Comparison of ENCODE assay signal across 8 mouse cellular contexts in genomic region chr2:129197843-129198435, GRCm38 (mm10). TPM values are rescaled to one million over a fixed set of nuclear protein-coding genes. Genes with fewer than 3 reads are reported as not detected.
A peak's percentile ranks its signal among the peaks of the same experiment; 100 is the strongest.
DNase-seq lines count a peak whose midpoint lies in the region; ATAC-seq and TF ChIP-seq lines count a peak whose summit lies in the region.

No protein-coding gene starts in this region.

- DNase-seq in heart, adult 18-20 months, result no peak
- DNase-seq in ES-CJ7 (ENCODE audit: low read depth, low spot score), result peak; percentile 73
- DNase-seq in limb, embryonic 14.5 days (ENCODE audit: low spot score), result peak; percentile 35
- DNase-seq in right cerebral cortex, adult 18-20 months, result no peak
- DNase-seq in gastrocnemius, adult 8-10 months (ENCODE audit: low spot score in 2 of 2), result no peak

- TF ChIP-seq CTCF in small intestine, adult 2 months (IDR thresholded peaks at IDR 0.05; ENCODE audit: extremely low read depth, insufficient read length, insufficient replicate concordance, low read depth, low read length), result no peak

- peak overlapping the region; percentile 74 for H3K27ac ChIP-seq in heart, embryonic 15.5 days
- H3K27ac ChIP-seq in limb, embryonic 14.5 days (replicated peaks; ENCODE audit: low read depth, low read length), result peak overlapping the region; percentile 67
- peak overlapping the region; percentile 54 for H3K27ac ChIP-seq in small intestine, adult 2 months (ENCODE audit: insufficient read depth, low read depth, low read length)

- no peak for TF ChIP-seq POLR2A in limb, embryonic 14.5 days (IDR thresholded peaks at IDR 0.05; ENCODE audit: borderline replicate concordance, extremely low read depth, insufficient read depth, insufficient read length)
- TF ChIP-seq POLR2A in small intestine, adult 2 months (IDR thresholded peaks at IDR 0.05; ENCODE audit: low read depth, low read length), result no peak

- H3K4me2 ChIP-seq in heart, embryonic 15.5 days, result peak overlapping the region; percentile 75
- H3K4me2 ChIP-seq in limb, embryonic 14.5 days (replicated peaks; ENCODE audit: low read depth, low read length, severe bottlenecking), result peak overlapping the region; percentile 90

- peaks cover 3% of the 10 kb centered on the region; the same call in 1 of the 2 replicates for H3K36me3 ChIP-seq in heart, embryonic 15.5 days
- peaks cover 19% of the 10 kb centered on the region for H3K36me3 ChIP-seq in limb, embryonic 14.5 days (ENCODE audit: control insufficient read depth, insufficient read depth, low read length)
- H3K36me3 ChIP-seq in small intestine, adult 2 months (ENCODE audit: control insufficient read depth, insufficient read depth, low read length), result peaks cover 6% of the 10 kb centered on the region; the same call in 1 of the 2 replicates

- H3K9ac ChIP-seq in heart, embryonic 15.5 days, result peak overlapping the region; percentile 62
- peak overlapping the region; percentile 79 for H3K9ac ChIP-seq in limb, embryonic 14.5 days (ENCODE audit: low read depth, low read length, severe bottlenecking)

- H3K27me3 ChIP-seq in heart, embryonic 15.5 days, result no peaks in the 10 kb centered on the region
- H3K27me3 ChIP-seq in limb, embryonic 14.5 days (ENCODE audit: control insufficient read depth, insufficient read depth, low read length), result no peaks in the 10 kb centered on the region
- no peaks in the 10 kb centered on the region for H3K27me3 ChIP-seq in small intestine, adult 2 months (ENCODE audit: control insufficient read depth, insufficient read depth, low read length)

- H3K4me1 ChIP-seq in heart, embryonic 15.5 days (replicated peaks), result peaks cover 16% of the 10 kb centered on the region
- peaks cover 10% of the 10 kb centered on the region for H3K4me1 ChIP-seq in limb, embryonic 14.5 days (ENCODE audit: control insufficient read depth, insufficient read depth, low read length)
- peaks cover 4% of the 10 kb centered on the region; the same call in 1 of the 2 replicates for H3K4me1 ChIP-seq in small intestine, adult 2 months (ENCODE audit: control insufficient read depth, insufficient read depth, insufficient read length, low read length)

- peak overlapping the region; percentile 87 for H3K4me3 ChIP-seq in heart, embryonic 15.5 days
- peak overlapping the region; percentile 92 for H3K4me3 ChIP-seq in limb, embryonic 14.5 days (replicated peaks; ENCODE audit: low read length)
- H3K4me3 ChIP-seq in small intestine, adult 2 months (ENCODE audit: low read depth, low read length), result peak overlapping the region; percentile 86

- under 1% methylated on average over 32 of the region's 32 CpGs for WGBS in heart, embryonic 15.5 days
- WGBS in limb, embryonic 14.5 days, result 3% methylated on average over 32 of the region's 32 CpGs
- 1% methylated on average over 32 of the region's 32 CpGs for WGBS in small intestine, adult 2 months

- ATAC-seq in heart, embryonic 15.5 days (replicated peaks; ENCODE audit: insufficient number of reproducible peaks, insufficient read depth, low FRiP score, low read depth), result peak; percentile 56
- peak; percentile 5; the same call in 1 of the 2 replicates for ATAC-seq in erythroid progenitor cell, adult 5-6 weeks (replicated peaks; ENCODE audit: low FRiP score, poor library complexity, severe bottlenecking)
- ATAC-seq in limb, embryonic 14.5 days (ENCODE audit: low FRiP score, low read depth), result peak; percentile 67; the same call in 1 of the 2 replicates

- no peaks in the 10 kb centered on the region for H3K9me3 ChIP-seq in heart, embryonic 15.5 days (replicated peaks)
- H3K9me3 ChIP-seq in limb, embryonic 14.5 days (ENCODE audit: control insufficient read depth, low read length), result no peaks in the 10 kb centered on the region

RNA-seq across cellular contexts. Expression of gene Slc20a1, which starts 0.6 kb away (rescaled TPM):
- polyA plus RNA-seq in heart, embryonic 15.5 days (2015; fragmentation: Nextera tagmentation; extraction: Ambion mirVana), result 16.3 and 17.9 TPM in 2 replicates
- total RNA-seq in heart, adult 18-20 months (2021), result 10 to 100 TPM; 12.4 to 13.9 TPM
- 242 and 248 TPM in 2 replicates for total RNA-seq in erythroid progenitor cell, adult 5-6 weeks (2015; ENCODE audit: low replicate concordance)
- total RNA-seq in erythroid progenitor cell, adult 5-6 weeks (2017; ENCODE audit: low replicate concordance), result 739 and 881 TPM in 2 replicates
- polyA plus RNA-seq in limb, embryonic 14.5 days (2012; rRNA removed), result 40.6 and 40.8 TPM in 2 replicates
- polyA plus RNA-seq in limb, embryonic 14.5 days (2014; fragmentation: Nextera tagmentation; extraction: Ambion mirVana), result 28.7 and 32.1 TPM in 2 replicates
- 4.8 and 6.6 TPM in 2 replicates for polyA plus RNA-seq in small intestine, adult 2 months (2012; rRNA removed)
- 10 to 100 TPM in 1 of 4 experiments, 1 to 10 TPM in 3; 7.5 to 11.3 (median 8.6) TPM for total RNA-seq in gastrocnemius, adult 8-10 months (2022)

Comparison
In these comparisons a context has a peak if more than half of its experiments do, and no peak if none do; other contexts are left out.
1. ATAC-seq: peak in every context shown above with its lines; median percentile 67 in limb, embryonic 14.5 days; 56 in heart, embryonic 15.5 days; 5 in erythroid progenitor cell, adult 5-6 weeks.
2. DNase-seq: peak in ES-CJ7 (single experiment) and limb, embryonic 14.5 days (single experiment); none in heart, adult 18-20 months (0 of 2), right cerebral cortex, adult 18-20 months (single experiment) and gastrocnemius, adult 8-10 months (0 of 2).
3. RNA of gene Slc20a1, which starts 0.6 kb away (total RNA-seq): 242 to 881 TPM in erythroid progenitor cell, adult 5-6 weeks; 12.4 to 13.9 TPM in heart, adult 18-20 months and 7.5 to 11.3 TPM in gastrocnemius, adult 8-10 months; every median in the first group is over 10 times any median in the second.
4. Peak in every context shown above with its lines, with median percentiles within 50 percentile points of each other: H3K27ac ChIP-seq and H3K4me3 ChIP-seq.